Mouse (Mus musculus) layer of hippocampus, adult 9-10 months (tissue): ENCODE measurements around the gene BC029722.

Experiments used
- DNase-seq: peaks from one replicate; pipeline ENCODE4 v3.0.0; 2022; ENCODE audit warnings: low spot score

BC029722 gene

DNA sequence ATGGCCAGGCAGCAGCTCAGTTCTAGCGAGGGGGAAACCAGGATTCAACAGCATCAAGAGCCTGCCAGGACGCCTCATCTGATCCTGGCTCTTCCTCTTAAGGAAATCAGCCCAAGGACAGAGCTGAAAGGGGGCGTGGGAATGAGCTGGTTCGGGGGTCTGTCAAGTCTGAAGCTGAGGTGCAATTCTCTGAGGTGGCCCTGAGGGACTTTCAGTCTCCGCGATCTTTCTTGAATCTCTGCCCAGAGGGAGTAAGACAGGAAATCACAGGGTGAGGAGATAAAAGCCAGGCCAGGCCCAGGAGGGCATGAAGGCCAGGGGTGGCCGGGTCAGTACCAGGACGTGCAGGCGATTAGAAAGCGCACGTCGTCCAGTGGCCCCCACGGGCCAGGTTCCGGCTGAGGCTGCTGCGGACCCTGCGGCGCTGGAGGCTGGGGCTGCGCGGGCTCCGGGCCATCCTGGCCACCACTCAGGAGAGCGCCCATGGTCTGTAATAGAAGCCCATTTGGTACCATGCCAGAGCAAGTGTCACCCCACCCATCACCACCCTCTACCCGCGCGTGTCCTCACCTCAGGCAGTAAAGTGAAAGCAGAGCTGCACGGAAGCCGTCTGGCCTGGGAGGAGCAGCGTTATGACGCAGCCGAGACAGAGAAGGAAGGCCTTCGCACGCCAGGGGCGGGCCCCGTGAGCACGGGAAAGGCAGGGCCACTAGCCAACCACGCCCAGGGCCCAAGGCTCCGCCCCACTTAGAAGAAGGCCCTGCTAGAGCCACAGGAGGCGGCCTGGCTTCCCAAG lies 432 bp downstream of the BC029722 start:
- peak; percentile 86 for DNase-seq

DNA sequence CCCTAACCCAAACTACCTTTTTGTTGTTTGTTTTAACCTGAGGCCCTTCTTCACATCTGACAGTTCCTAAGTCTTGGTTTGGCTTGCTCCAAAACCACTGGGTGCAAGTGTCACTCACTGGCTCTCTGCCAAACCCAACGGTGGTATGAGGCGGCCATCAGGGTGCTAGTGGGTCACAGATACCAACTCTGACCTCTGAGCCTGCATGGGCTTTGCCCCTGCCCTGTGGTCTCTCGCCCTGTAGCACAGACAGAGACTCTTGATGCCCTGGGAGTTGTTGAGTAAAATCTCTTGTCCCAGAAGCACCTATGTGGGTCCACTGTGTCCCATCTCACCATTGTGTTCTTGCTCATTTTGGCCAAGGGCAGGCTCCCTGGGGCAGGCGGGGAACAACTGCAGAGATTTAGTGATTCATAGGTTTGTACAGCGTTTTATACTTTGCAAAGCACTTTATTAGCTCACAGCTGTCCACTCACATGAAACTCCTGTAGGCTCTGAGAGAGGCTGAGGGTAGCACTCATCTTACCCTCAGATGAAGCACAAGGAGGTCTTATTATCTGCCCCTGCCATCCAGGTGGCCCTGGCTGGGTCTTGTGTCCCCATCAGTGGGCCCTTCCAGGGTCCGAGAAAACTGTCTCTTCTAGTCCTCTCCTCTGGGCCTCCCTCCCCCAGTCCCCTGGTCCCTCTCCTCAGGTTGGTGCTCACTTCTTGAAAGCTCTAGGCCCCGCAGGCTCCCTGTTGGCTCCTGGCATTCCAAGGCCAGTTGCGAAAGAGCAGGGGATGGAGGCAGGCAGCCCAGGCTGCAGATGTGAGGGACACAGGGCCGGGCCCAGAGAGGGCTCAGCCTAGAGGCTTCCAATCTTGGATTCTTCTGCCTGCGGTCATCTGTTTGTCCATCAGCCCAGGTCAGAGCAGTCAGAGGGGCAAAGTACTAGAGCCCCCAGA lies 1.7 kb downstream of the BC029722 start:
- no peak for DNase-seq

DNA sequence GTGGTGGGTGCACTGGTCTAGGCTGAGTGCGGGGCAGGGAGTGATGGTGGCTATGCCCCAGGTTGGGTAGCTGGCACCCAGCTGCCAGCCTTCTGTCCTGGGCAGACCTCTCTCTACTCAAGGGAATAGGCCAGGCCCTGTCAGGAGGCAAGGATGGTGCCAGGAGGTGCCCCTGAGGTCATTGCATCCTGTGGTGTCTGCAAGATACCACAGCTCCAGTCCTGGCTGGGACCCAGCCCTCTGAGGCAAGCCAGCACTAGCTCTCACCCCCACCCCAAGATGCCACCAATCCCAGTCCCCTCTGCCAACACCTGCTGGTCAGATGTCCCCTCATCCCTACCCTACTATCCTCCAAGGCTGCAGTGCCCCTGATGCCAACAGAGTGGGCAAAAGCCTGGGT lies 3.0 kb downstream of the BC029722 start:
- DNase-seq: no peak

DNA sequence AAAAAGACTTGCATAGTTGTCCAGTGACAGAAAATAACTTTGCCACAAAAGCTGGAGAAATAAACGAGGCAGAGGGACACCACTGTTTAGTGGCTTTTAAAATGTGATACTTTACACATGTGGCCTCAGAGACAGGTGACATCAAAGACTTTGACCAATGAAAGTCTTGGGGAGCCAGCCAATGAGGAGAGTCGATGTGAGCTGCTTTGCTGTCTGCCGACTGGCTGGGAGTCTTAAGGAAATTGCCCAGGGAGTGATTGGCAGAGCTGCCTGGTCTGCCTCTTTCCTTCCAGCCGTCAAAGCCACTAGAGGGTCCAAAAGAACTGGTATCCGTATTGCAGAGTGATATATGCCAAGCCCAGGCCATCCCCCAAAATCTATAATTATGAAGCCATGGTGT lies 4.4 kb downstream of the BC029722 start:
- no peak for DNase-seq

DNA sequence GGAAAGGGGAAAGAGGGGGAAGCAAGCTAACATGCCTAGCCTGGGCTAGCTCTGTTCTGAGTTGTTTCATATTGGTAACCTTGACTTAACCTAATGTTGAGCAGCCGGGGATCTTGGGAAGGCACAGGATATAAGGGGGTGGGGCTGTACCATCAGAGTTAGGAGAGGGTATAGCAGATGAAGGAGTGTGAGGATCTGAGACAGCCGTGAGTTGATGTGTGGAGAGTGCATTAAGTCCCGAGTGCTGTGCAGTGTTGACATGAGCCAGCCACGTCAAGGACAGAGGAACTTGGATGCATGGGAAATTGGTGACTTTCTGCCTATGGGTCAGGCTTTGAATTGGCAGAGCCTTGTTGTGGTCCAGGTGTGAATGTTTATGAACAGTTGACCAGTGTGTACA lies 6.6 kb downstream of the BC029722 start:
- no peak for DNase-seq

DNA sequence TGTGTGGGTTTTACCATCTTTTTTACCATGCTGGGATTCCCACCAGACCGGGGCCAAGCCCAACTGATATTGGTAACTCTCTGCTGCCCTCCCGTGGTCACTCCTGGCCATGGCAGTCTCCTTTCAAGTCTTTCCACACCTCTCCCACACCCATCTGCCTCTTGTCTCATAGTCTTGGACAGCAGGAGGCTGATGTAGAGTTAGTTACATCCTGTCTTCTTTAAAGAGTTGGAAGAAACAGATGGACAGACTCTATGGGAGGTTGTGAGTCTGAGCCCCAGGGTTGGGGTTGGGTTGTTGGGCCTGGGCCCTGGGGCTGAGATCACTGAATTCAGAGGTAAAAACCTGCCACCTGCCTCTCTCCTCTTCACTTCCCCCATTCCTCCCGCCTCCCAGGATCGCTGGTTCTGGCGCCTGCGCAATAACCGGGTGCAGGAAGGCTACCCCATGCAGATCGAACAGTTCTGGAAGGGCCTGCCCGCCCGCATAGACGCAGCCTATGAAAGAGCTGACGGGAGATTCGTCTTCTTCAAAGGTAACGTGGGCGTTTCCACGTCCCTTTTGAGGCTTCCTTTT lies 7.3 kb downstream of the BC029722 start:
- peak; percentile 84 for DNase-seq

DNA sequence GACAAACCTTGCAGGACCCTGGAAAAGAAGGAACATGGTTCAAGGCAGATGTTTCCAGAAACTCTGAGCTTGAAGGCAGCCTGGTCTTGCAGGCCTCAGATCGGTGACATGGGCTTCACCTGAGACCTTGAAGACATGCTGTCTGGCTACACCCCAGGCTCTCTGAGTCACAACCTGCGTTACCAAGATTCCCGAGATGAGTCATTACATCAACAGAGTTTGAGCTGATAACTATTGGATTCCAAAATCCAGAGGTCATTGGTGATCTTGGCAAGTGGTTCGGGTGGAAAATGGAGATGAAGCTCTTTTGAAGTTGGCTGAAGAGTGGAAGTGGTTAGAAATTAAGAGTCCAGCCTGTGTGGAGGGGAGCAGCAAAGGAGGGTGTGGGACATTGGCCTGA lies 9.6 kb downstream of the BC029722 start:
- DNase-seq: no peak

DNA sequence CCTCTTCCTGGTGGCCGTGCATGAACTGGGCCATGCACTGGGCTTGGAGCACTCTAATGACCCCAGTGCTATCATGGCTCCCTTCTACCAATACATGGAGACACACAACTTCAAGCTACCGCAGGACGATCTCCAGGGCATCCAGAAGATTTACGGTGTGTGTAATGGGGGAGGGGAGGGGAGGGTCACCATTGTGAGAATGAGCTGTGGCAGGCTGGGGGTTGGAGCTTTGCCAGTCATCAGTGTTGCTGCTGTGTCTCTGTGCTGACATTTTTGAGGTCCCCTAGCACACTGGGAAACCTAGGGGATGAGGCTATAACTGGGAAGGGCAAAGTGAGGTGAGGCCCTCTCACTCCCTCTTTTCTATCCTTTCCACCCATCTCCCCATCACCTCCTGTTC lies 11.8 kb downstream of the BC029722 start:
- DNase-seq: no peak

DNA sequence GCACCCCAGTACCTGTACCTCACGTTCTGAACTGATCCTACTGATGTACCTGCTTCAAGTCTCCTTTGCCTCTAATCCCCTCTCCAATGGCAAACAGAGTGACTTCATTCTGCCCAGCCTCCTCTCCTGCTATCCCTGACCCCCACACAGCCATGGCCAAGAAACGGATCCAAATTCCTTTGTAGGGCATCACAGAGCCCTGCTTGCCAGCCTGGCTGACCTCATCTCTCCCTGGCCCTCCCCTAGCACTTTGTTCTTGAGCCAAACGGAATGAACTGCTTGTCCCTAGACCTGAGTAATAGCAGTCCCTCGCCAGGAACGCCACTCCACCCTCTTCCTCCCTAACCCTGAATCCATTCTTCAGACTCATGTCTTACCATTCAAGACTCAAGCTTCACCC lies 12.7 kb downstream of the BC029722 start:
- no peak for DNase-seq

DNA sequence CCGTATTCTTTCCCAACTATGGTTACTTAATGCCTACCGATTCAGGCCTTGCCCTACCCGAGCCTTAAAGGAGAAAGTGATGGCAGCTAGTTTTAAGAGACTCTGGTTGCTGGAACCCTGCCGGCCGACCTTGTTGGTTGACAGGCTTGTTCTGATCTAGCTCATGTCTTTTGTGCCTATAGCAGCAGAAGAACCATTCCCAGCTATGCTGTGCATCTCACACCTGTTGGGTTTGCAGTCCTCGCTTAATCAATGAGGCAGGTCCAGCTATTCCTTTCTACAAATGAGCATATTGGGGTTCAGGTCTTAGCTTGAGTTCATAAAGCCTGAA lies 13.3 kb downstream of the BC029722 start:
- no peak for DNase-seq

DNA sequence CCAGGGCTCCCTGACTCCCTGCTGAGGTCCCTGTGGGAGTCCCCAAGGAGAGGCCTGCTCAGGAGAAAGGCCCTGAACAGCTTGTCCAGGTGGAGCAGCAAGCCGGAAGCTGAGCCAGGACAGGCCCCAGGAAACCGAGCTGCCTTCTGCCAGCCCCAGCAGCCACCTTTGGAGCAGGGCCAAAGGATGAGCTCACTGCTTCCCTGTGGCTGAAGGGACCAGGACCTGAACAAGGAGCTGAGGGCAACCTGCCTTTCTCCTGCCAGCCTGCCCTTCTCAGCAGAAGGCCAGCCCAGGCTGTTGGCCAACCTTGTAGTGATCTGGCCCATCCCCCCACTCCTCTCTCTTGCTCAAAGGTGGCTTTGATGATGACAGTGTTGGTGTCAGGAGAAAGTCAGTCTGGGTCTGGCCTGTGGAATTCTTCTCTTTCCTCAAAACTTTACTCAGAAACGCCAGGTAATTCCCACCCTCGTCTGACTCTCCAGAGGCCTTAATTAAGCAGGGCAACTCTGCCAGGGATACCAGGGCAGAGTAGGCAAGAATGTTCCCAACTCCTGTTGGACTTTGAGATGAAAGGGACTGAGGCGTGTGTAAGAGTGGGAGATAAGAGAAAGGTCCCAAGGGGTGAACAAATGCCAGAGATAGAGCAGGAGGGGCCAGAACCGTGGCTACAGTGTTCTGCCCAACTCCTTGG lies 13.8 kb downstream of the BC029722 start:
- DNase-seq: no peak

DNA sequence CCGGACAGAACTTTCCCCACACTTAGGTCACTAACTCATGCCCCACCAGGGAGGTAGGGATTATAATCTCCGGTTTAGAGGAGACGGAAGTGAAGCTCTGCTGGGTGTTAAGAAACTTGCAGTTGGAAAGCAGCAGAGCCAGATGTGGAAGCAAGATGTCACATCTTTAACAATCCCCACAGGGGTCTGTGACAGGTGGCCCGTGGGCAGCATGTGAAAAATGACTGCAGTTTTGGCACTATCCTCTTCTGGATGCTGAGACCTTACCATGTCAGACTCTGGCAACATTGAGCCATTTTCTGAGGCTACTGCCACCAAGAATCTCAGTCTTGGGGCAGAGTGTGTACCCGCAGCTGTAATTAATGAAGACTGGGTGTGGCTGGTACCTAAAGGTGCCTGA lies 15.2 kb downstream of the BC029722 start:
- DNase-seq: no peak

DNA sequence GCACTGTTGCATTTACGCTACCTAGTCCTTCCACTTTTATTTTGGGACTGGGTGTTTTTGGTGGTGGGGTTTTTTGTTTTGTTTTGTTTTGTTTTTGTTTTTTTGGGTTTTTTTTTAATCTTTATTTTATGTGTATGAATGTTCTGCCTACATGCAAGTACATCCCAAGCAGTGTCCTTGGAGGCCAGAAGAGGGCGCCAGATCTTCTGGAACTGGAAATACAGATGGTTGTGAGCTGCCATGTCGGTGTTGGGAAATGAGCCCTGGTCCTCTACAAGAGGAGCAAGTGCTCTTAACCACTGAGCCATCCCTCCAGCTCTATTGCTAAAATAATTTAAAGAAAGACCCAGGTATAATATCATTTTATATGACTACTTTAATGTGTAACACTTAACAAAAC lies 16.5 kb downstream of the BC029722 start:
- DNase-seq: no peak

DNA sequence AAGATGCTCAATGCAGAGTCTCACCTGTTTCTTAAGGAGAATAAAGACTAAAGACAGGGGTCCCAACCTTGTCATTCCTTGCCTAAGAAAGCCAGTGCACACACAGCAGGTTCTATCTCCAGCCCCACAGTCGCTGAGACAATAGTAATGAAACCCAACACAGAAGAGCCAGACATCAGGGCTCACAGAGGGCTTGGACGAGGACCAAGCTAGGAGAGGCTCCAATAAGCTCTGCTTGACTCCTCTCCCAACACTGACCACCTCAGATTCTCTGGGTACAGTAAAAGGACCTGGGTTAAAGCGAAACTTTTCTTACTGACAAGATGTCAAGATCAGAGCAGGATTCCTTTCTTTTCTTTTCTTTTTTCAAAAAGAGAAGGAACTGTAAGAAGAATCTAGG lies 20.6 kb downstream of the BC029722 start:
- DNase-seq: no peak

DNA sequence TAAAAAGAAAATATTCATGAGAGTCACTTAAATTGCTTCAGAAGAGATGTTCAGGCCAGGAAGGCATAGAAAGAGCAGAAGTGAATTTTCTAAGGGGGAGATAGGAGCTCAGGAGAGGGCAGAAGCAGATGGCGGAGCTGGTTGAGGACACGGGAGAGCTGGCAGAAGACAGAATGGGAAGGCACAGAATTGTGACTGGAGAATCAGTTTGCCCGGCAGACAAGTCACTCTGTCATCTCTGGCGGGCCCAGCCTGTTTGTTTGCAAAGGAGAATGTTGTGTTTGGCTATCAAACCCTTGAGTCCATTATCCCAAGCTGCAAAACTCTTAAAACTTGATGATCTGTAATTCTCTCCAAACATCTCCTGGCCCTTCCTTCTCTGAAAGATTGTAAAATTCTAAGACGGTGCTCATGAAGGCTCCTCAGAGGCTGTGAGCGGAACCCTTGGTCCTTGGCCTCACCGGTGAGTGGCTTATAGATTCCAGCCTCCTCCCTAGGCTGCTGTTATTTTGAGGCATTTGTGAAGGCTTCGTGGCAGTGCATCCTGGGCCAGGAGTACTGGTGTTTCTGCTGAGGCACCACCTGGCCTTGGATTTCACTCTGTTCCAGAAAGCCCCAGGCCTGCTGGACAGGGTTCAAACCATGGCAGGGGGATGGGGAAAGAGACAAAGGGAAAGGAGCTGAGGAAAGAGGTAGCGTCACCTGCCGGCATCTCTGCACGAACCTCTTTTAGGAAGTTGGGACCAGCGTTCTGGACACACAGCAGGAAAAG lies 24.4 kb downstream of the BC029722 start:
- DNase-seq: no peak

DNA sequence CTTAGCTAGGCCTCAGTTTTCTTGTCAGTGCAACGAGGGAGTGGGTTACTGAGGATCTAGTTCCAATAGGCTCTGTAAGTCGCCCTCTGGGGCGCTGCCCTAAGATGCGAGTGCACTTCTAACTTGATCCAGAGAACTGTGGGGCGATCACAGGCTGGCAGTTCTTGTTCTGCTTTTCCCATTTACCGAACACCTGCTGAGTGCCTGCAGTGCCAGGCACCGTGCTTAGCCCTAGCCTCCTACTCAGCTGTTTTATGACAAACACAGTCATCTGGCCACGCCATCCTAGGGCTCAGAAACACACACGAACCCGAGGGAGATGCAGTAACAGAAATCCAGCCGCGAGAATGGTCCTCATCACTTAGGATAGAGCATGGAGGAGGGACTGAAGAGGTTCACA lies 26.3 kb downstream of the BC029722 start:
- DNase-seq: no peak

DNA sequence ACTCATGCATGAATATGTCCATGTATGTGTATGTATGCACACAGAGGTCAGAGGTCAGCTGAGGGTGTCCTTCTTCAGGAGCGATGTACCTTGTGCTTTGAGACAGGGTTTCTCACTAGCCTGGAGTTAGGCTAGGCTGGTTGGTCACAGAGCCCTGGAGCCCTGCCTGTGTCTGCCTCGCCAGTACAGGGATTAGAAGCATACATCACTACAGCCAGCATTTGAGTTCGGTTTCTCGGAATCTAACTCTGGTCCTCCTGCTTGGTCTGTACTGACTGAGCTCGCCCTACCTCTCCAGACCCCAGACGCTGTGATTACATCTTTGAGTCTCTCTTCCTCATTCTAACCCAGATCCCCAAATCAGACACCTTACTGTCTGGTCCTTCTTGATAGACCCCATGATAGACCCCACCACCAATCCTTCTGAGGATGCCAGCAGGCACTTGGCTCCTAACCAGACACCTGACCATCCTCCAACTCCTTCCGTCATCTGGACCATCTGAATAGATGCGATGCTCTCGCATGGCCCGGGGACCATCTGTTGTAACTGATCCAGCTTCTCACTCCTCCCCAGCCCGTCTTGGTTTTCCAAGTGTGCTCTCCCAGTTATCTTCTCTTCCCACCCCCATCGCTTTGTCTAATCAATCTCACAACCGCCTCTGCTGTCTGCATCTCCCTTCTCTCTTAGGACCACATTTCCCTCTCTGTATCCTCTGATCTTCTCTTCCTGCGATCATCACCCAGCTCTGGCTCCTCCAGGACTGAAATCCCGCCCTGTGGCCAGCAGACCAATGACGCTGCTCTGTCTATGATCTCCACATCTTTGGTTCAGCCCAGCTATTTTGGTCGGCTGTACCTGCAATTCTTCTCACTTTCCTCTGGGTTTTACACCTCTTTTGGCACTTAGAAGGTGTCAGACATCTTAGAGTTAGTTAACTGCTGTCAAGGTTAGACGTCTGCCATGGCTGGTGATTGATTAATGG lies 31.0 kb downstream of the BC029722 start:
- DNase-seq: no peak

DNA sequence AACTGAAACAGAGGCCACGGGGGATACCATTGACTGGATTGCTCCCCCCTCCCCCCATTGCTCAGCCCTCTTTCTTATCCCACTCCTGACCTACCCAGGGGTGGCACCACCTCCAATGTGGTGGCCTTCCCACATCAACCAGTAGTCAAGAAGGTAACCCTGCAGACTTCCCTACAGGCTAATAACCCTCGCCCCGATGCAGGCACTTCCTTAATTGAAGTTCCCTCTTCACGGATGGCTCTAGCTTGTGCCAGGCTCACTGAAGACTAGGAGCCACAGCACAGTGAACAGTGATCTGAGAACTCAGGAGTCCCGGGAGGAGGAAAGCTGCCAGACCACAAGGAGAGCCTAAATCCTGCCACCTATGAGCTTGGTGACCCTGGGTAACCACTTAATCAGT lies 32.3 kb downstream of the BC029722 start:
- no peak for DNase-seq

DNA sequence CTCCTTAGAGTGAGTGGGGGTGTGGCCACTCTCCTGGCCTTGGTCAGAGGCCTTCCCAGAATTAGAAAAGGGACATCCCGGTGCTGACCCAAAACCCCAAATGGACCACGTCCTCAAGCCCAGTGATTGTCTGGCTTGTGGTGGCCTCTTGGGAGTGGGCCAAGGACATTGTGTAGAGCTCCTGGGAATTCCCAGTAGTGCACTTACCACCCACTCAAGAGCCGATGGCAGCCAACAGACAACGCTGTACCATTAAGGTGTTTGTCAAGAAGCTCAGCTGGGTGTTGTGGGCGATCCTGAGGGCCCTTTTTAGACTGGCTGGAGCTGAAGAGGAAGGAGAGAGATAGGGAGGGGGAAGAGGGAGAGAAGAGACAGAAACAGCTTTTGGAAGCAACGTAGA lies 34.7 kb downstream of the BC029722 start:
- DNase-seq: no peak

DNA sequence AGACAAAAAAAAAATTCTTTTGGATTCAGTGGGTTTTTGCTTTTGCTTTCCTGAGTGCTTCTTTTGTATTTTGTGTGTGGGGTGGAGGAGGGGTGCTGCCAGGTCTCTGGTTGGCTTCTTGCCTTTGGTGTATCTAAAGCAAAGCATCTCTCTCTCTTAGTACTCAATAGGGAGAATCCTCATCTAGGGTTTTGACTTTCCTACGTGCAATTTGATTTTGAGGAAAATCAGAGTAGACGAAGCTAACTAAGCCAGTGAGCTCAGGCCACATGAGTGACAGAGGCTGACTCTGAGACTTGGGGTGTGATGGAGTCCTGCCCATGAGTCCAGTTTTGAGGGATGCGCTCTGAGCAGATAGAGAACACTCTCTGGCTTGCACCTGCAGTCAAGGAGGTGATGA lies 39.7 kb downstream of the BC029722 start:
- no peak for DNase-seq
